Mouse (Mus musculus) gastrocnemius, adult 2 months (tissue): ENCODE results near the gene Ddx54. TPM values are rescaled to one million over a fixed set of nuclear protein-coding genes. Genes with fewer than 3 reads are reported as not detected.
A peak's percentile ranks its signal among the peaks of the same experiment; 100 is the strongest.

ENCODE experiments used
- DNase-seq: peaks from one replicate; pipeline ENCODE4 v3.0.0; 2022
- H3K27ac ChIP-seq: fragments of 200-600 bp; 2 replicates; pipeline ENCODE4 v1.8.1; 2022; ENCODE audit warnings: mild to moderate bottlenecking
- H3K4me3 ChIP-seq: fragments of 200-600 bp; 2 replicates; pipeline ENCODE4 v1.8.1; 2022; ENCODE audit warnings: mild to moderate bottlenecking, moderate library complexity
- CTCF ChIP-seq: fragments of 200-600 bp; IDR thresholded peaks from 2 replicates; pipeline ENCODE4 v1.8.1; 2022; ENCODE audit warnings: antibody characterized with exemption, mild to moderate bottlenecking, moderate library complexity
- intact Hi-C: fragments of 180-260 bp; cut with DNase I; formaldehyde crosslinking; loops from one replicate; pipeline ENCODE4 v1.15.1; 2025
- total RNA-seq, 2 experiments: library from RNA; stranded (reverse); gene quantifications; 2 replicates each; pipeline ENCODE4 v1.2.3; 2021

Gene Ddx54
- total RNA-seq, 2 experiments from 2014 or later = 16.9 to 17.7 TPM

DNA sequence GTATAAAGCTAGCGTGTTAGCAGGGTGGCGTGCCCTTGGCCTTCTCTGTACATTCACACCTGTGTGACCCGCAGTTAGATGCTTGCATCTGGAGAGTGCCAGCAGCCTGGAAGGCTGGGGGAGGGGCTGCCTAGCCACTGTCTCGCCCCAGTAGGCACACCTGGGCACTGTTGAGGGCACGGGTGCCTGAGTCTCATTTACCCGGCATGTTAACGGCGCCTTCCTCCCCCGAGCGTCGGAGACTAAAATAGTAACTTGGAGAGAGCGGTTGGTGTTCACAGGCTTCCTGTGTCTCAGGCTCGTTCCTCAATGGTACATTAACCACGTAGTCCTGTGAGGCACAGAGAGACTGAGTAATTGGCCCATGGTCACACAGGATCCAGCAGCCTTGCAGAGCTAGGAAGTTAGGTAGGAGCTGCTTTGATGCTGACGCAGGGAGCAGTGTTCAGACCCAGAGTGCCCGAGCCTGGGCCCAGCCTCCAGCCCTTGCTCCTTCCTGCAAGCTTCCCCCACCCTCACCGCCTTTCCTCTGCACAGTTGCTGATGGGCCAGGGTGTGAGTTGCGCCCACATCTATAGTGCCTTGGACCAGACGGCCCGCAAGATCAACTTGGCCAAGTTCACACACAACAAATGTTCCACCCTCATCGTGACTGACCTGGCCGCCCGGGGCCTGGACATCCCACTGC, 8.7 kb downstream of the Ddx54 start:
- TF ChIP-seq CTCF = no peak
- intact Hi-C loops = loop anchor here (10.0 kb wide), 1 partner anchor 124 kb away; the partner anchor contains the start of gene Oas2
- Histone ChIP-seq H3K4me3 (no peak overlapping the region), H3K27ac (no peak overlapping the region)
- DNase-seq = no peak

- no peak for TF ChIP-seq CTCF
- intact Hi-C loops = loop anchor here (1.0 to 10.0 kb wide), 2 partner anchors 92 to 123 kb away; partner anchors contain the start of gene Oas2
- Histone ChIP-seq H3K27ac (no peak overlapping the region), H3K4me3 (no peak overlapping the region)
- no peak for DNase-seq
Observed at GRCm38 (mm10) chr5:120621846-120622197, 9.3 kb downstream of the Ddx54 start.

GRCm38 (mm10) chr5:120622198-120622851, 9.8 kb downstream of the Ddx54 start:
- no peak for DNase-seq
- intact Hi-C loops = loop anchor here (1.0 to 10.0 kb wide), 2 partner anchors 92 to 122 kb away; partner anchors contain the start of gene Oas2
- no peak overlapping the region for H3K27ac ChIP-seq
- no peak for TF ChIP-seq CTCF
- no peak overlapping the region for H3K4me3 ChIP-seq

- no peak for TF ChIP-seq CTCF
- Histone ChIP-seq H3K27ac (no peak overlapping the region), H3K4me3 (no peak overlapping the region)
- no peak for DNase-seq
- intact Hi-C loops = loop anchor here (10.0 kb wide), 1 partner anchor 120 kb away; the partner anchor contains the start of gene Oas2
Observed at GRCm38 (mm10) chr5:120624427-120624826, 11.9 kb downstream of the Ddx54 start.

- no peak overlapping the region for H3K27ac ChIP-seq
- intact Hi-C loops = loop anchor here (10.0 kb wide), 1 partner anchor 118 kb away; the partner anchor contains the start of gene Oas2
- no peak for TF ChIP-seq CTCF
- H3K4me3 ChIP-seq = no peak overlapping the region
- no peak for DNase-seq
Observed at GRCm38 (mm10) chr5:120626399-120626798, 13.9 kb downstream of the Ddx54 start.

DNA sequence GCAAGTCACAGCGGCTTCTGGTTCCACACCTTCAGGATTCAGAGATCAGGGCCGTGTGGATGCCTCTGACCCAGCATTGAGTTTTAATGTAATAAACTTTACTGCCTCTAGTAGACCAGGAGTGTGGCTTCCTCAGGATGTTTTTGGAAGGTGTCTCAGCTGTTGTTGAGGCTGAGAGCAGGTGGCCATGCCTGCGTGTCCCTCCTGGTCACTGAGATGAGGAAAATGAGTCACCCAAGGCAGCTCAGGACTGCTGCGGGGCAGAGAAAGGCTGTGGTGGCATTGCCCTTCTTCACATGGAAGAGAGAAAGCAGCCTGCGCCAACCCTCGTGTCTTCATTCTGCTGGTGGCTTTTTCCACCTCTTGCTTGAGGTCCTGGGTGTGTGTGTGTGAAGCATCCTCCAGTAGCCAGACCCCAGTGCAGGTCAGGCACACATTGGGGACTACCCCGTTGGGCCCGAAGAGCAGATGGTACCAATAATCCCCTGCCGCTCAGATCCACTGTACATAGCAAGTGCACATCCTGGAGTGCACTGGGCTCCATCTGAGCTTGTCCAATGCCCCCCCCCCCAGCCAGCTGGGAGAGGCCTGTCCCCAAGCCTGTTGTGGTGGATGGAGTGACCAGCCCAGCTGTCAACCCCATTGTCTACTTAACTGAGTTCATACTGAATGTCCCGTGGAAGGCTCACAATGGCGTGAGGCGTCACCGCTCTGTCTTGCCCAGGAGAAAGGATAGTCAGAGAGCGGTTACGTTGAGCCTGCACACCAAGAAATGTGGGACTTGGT, 15.2 kb downstream of the Ddx54 start:
- H3K27ac ChIP-seq = no peak overlapping the region
- H3K4me3 ChIP-seq = no peak overlapping the region
- intact Hi-C loops = loop anchor here (10.0 kb wide), 1 partner anchor 117 kb away; the partner anchor contains the start of gene Oas2
- no peak for TF ChIP-seq CTCF
- DNase-seq = no peak

DNA sequence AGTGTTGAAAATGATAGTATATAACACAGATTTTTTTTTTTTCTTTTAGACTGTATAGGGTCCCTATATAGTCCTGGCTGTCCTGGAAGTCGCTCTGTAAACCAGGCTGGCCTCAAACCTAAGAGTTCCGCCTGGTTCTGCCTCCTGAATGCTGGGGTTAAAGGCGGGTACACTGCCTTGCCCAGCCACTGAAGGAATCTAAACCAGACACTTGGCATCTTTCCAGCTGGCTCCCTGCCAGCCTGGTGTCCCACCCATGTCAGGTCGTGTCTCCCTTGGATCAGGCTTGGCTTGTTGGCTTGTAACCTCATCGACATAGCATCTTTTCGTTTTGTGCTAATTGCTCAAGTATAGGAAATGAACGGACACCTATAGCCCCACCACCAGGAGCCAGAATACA, 16.1 kb downstream of the Ddx54 start:
- no peak for TF ChIP-seq CTCF
- Histone ChIP-seq H3K4me3 (no peak overlapping the region), H3K27ac (no peak overlapping the region)
- DNase-seq = no peak
- intact Hi-C loops = loop anchor here (10.0 kb wide), 1 partner anchor 116 kb away; the partner anchor contains the start of gene Oas2

GRCm38 (mm10) chr5:120631128-120631527, 18.6 kb downstream of the Ddx54 start:
- no peak for TF ChIP-seq CTCF
- no peak for DNase-seq
- Histone ChIP-seq H3K27ac (no peak overlapping the region), H3K4me3 (no peak overlapping the region)
- intact Hi-C loops = no loop called here

- Histone ChIP-seq H3K27ac (no peak overlapping the region), H3K4me3 (no peak overlapping the region)
- DNase-seq = no peak
- peak; percentile 16; the same call in 1 of the 2 replicates for TF ChIP-seq CTCF
- intact Hi-C loops = no loop called here
Observed at GRCm38 (mm10) chr5:120631892-120632291, 19.4 kb downstream of the Ddx54 start.

- no peak for TF ChIP-seq CTCF
- intact Hi-C loops = no loop called here
- DNase-seq = no peak
- Histone ChIP-seq H3K4me3 (0 out of 2 replicates have a peak within 1 kb of the TSS, but pooled peaks have one; percentile 7), H3K27ac (no peak within 1 kb of the TSS)
Observed at GRCm38 (mm10) chr5:120634131-120634530, 21.6 kb downstream of the Ddx54 start, which contains the start of gene Cfap73. TSS of gene Cfap73 (minus strand) at chr5:120634235.

DNA sequence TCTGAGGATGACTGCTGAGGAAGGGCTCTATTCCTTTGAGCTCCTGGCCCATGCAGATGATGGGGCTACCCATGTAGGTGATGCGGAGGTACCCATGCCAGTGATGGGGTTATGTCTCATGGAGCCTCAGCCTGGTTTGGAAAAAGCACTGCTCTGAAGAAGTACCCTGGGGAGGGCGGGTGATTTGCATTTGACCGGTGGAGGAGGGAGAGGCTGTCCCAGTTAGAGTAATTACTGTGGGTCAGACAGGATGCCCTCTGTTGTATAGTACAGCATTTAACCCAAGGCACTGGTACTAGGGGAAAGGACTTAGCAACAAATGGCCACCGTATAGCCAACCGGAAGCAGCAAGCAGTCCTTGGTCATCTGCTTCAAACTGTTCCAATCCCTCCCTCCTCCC, 22.3 kb downstream of the Ddx54 start:
- TF ChIP-seq CTCF = no peak
- no peak overlapping the region for H3K27ac ChIP-seq
- intact Hi-C loops = no loop called here
- no peak overlapping the region for H3K4me3 ChIP-seq
- DNase-seq = no peak

- H3K27ac ChIP-seq = no peak overlapping the region
Observed at GRCm38 (mm10) chr5:120635633-120636032, 23.1 kb downstream of the Ddx54 start.

GRCm38 (mm10) chr5:120640094-120640493, 27.6 kb downstream of the Ddx54 start:
- H3K27ac ChIP-seq = no peak overlapping the region
- H3K4me3 ChIP-seq = no peak overlapping the region
- no peak for DNase-seq
- intact Hi-C loops = no loop called here
- TF ChIP-seq CTCF = no peak

More at GRCm38 (mm10) chr5:120635633-120636032, 23.1 kb downstream of the Ddx54 start:
- no peak overlapping the region for H3K4me3 ChIP-seq
- intact Hi-C loops = no loop called here
- TF ChIP-seq CTCF = no peak
- no peak for DNase-seq
